Mouse (Mus musculus) embryonic stem cell, embryonic (primary cell): ENCODE results near the gene Lgr6.

Experiments
- CTCF ChIA-PET, 4 experiments: fragments of 300-600 bp in 2 of 4; fragments of 350-600 bp in 2 of 4; sonication (Branson Sonifier 250); formaldehyde crosslinking; loops; one replicate each; lab custom pipeline; 2022; ENCODE audit warnings: inconsistent platforms in 2 of 4; lab: Charles Lee
- POLR2A ChIA-PET, 4 experiments: fragments of 300-600 bp in 2 of 4; fragments of 350-600 bp in 2 of 4; sonication (Branson Sonifier 250); formaldehyde crosslinking; loops; one replicate each; lab custom pipeline; 2022; ENCODE audit warnings: antibody characterized with exemption in 4 of 4, inconsistent platforms in 1 of 4; lab: Charles Lee

Gene Lgr6

GRCm38 (mm10) chr1:135133678-135134435 lies 28.8 kb upstream of the Lgr6 start:
- CTCF ChIA-PET, result interaction anchor here in 3 of 4 experiments (0.5 to 8.4 kb wide), 8 partner anchors 9 to 590 kb away, joined by 3 to 133 read pairs (median 5); partner anchors contain the start of gene Lgr6 (in 1 of the 3)

GRCm38 (mm10) chr1:135132893-135133369 lies 27.9 kb upstream of the Lgr6 start:
- POLR2A ChIA-PET, result interaction anchor here in 2 of 4 experiments (1.0 to 4.2 kb wide), 10 partner anchors 10 to 170 kb away, joined by 3 to 17 read pairs (median 4); partner anchors contain the start of genes Arl8a (in 2 of the 2), Elf3 (in 1 of the 2) and Ube2t (in 1 of the 2)
- CTCF ChIA-PET, result interaction anchor here (0.6 to 8.4 kb wide), 16 partner anchors 15 to 494 kb away, joined by 3 to 133 read pairs (median 4); partner anchors contain the start of genes Lgr6 (in 1 of the 4) and Shisa4 (in 1 of the 4)

More at GRCm38 (mm10) chr1:135133678-135134435, 28.8 kb upstream of the Lgr6 start:
- POLR2A ChIA-PET, result interaction anchor here (0.5 to 4.2 kb wide), 9 partner anchors 13 to 1936 kb away, joined by 3 to 17 read pairs (median 3); partner anchors contain the start of genes Arl8a (in 1 of the 4), Elf3 (in 1 of the 4), Lgr6 (in 1 of the 4) and Ube2t (in 1 of the 4)

GRCm38 (mm10) chr1:135132473-135132872 lies 27.4 kb upstream of the Lgr6 start, which contains the start of gene Ptpn7:
Ptpn7 (plus strand) TSS chr1:135132700.
- ChIA-PET POLR2A (interaction anchor here in 3 of 4 experiments (0.6 to 4.2 kb wide), 14 partner anchors 10 to 961 kb away, joined by 3 to 17 read pairs (median 4); partner anchors contain the start of genes Arl8a (in 2 of the 3) and Elf3 (in 1 of the 3)), CTCF (interaction anchor here in 3 of 4 experiments (0.6 to 8.4 kb wide), 17 partner anchors 10 to 901 kb away, joined by 3 to 133 read pairs (median 4); partner anchors contain the start of genes Lgr6 (in 1 of the 3) and Shisa4 (in 1 of the 3))

GRCm38 (mm10) chr1:135131560-135131959 lies 26.5 kb upstream of the Lgr6 start:
- POLR2A ChIA-PET, result interaction anchor here (0.6 to 4.2 kb wide), 12 partner anchors 8 to 961 kb away, joined by 3 to 21 read pairs (median 4); partner anchors contain the start of gene Arl8a (in 2 of the 4)
- CTCF ChIA-PET, result interaction anchor here in 3 of 4 experiments (0.6 to 8.4 kb wide), 13 partner anchors 9 to 902 kb away, joined by 3 to 133 read pairs (median 3); partner anchors contain the start of gene Lgr6 (in 1 of the 3)

- ChIA-PET CTCF (interaction anchor here (0.6 to 8.4 kb wide), 10 partner anchors 9 to 660 kb away, joined by 3 to 133 read pairs (median 4); partner anchors contain the start of genes Arl8a (in 1 of the 4) and Lgr6 (in 1 of the 4)), POLR2A (interaction anchor here (0.7 to 4.2 kb wide), 13 partner anchors 9 to 804 kb away, joined by 3 to 21 read pairs (median 5); partner anchors contain the start of gene Arl8a (in 2 of the 4))
These were observed 26.0 kb upstream of the Lgr6 start for GRCm38 (mm10) chr1:135131034-135131433.

- POLR2A ChIA-PET, result interaction anchor here (0.6 to 4.2 kb wide), 27 partner anchors 9 to 803 kb away, joined by 3 to 21 read pairs (median 4); partner anchors contain the start of genes Arl8a (in 2 of the 4), Ube2t (in 2 of the 4), Elf3 (in 1 of the 4) and Lgr6 (in 1 of the 4)
- CTCF ChIA-PET, result interaction anchor here (0.5 to 8.4 kb wide), 27 partner anchors 9 to 660 kb away, joined by 3 to 133 read pairs (median 3); partner anchors contain the start of genes Arl8a (in 1 of the 4), Elf3 (in 1 of the 4) and Lgr6 (in 1 of the 4)
These were observed 25.4 kb upstream of the Lgr6 start for GRCm38 (mm10) chr1:135130376-135131018.

- CTCF ChIA-PET, result interaction anchor here in 3 of 4 experiments (0.6 to 8.4 kb wide), 21 partner anchors 9 to 678 kb away, joined by 3 to 133 read pairs (median 5); partner anchors contain the start of genes Arl8a (in 1 of the 3), Elf3 (in 1 of the 3) and Lgr6 (in 1 of the 3)
- POLR2A ChIA-PET, result interaction anchor here in 3 of 4 experiments (0.6 to 4.2 kb wide), 24 partner anchors 10 to 1553 kb away, joined by 3 to 21 read pairs (median 4); partner anchors contain the start of genes Arl8a (in 2 of the 3), Ube2t (in 2 of the 3), Elf3 (in 1 of the 3) and Lgr6 (in 1 of the 3)
These were observed 24.6 kb upstream of the Lgr6 start for GRCm38 (mm10) chr1:135129543-135130183.

GRCm38 (mm10) chr1:135128986-135129385 lies 23.9 kb upstream of the Lgr6 start:
- ChIA-PET POLR2A (interaction anchor here in 3 of 4 experiments (0.6 to 3.0 kb wide), 16 partner anchors 11 to 593 kb away, joined by 3 to 21 read pairs (median 5); partner anchors contain the start of genes Arl8a (in 1 of the 3), Elf3 (in 1 of the 3) and Timm17a (in 1 of the 3)), CTCF (interaction anchor here in 3 of 4 experiments (0.6 to 8.4 kb wide), 12 partner anchors 11 to 677 kb away, joined by 3 to 133 read pairs (median 6); partner anchors contain the start of gene Lgr6 (in 1 of the 3))

- CTCF ChIA-PET, result interaction anchor here (0.5 to 8.4 kb wide), 17 partner anchors 8 to 753 kb away, joined by 3 to 133 read pairs (median 4); partner anchors contain the start of genes Lgr6 (in 2 of the 4) and Arl8a (in 1 of the 4)
- POLR2A ChIA-PET, result interaction anchor here (0.5 to 2.8 kb wide), 16 partner anchors 12 to 374 kb away, joined by 3 to 12 read pairs (median 4); partner anchors contain the start of genes Arl8a (in 1 of the 4) and Lgr6 (in 1 of the 4)
These were observed 22.9 kb upstream of the Lgr6 start for GRCm38 (mm10) chr1:135128011-135128441.

GRCm38 (mm10) chr1:135126443-135127027 lies 21.5 kb upstream of the Lgr6 start:
- POLR2A ChIA-PET, result interaction anchor here in 2 of 4 experiments (0.9 to 2.8 kb wide), 4 partner anchors 13 to 20 kb away, joined by 4 to 7 read pairs (median 6); partner anchors contain the start of gene Arl8a (in 1 of the 2)
- CTCF ChIA-PET, result interaction anchor here (0.6 to 8.4 kb wide), 6 partner anchors 14 to 428 kb away, joined by 3 to 133 read pairs (median 4); partner anchors contain the start of gene Lgr6 (in 1 of the 4)

GRCm38 (mm10) chr1:135125990-135126389 lies 20.9 kb upstream of the Lgr6 start:
- ChIA-PET CTCF (interaction anchor here (0.6 to 2.5 kb wide), 4 partner anchors 13 to 429 kb away, joined by 3 to 8 read pairs (median 4); no protein-coding TSS in a partner anchor), POLR2A (interaction anchor here in 2 of 4 experiments (0.5 to 2.8 kb wide), 2 partner anchors 17 to 158 kb away, joined by 5 to 7 read pairs; no protein-coding TSS in a partner anchor)

GRCm38 (mm10) chr1:135124573-135125363 lies 19.7 kb upstream of the Lgr6 start:
- POLR2A ChIA-PET, result no interaction called here

GRCm38 (mm10) chr1:135112661-135113060 lies 7.6 kb upstream of the Lgr6 start:
- ChIA-PET CTCF (interaction anchor here (0.5 to 9.9 kb wide), 27 partner anchors 8 to 952 kb away, joined by 3 to 133 read pairs (median 3); partner anchors contain the start of genes Ptpn7 (in 2 of the 4) and Ube2t (in 1 of the 4)), POLR2A (interaction anchor here in 2 of 4 experiments (0.5 to 0.8 kb wide), 3 partner anchors 8 to 252 kb away, joined by 3 to 4 read pairs (median 4); no protein-coding TSS in a partner anchor)

More at GRCm38 (mm10) chr1:135124573-135125363, 19.7 kb upstream of the Lgr6 start:
- CTCF ChIA-PET, result interaction anchor here in 2 of 4 experiments (0.6 to 0.8 kb wide), 2 partner anchors 12 to 96 kb away, joined by 3 to 4 read pairs; no protein-coding TSS in a partner anchor

GRCm38 (mm10) chr1:135111271-135111670 lies 6.2 kb upstream of the Lgr6 start:
- ChIA-PET POLR2A (interaction anchor here in 3 of 4 experiments (0.6 to 2.3 kb wide), 13 partner anchors 10 to 602 kb away, joined by 3 to 11 read pairs (median 4); partner anchors contain the start of genes Ube2t (in 2 of the 3), Elf3 (in 1 of the 3) and Ptpn7 (in 1 of the 3)), CTCF (interaction anchor here (0.5 to 9.9 kb wide), 25 partner anchors 10 to 991 kb away, joined by 3 to 133 read pairs (median 6); partner anchors contain the start of genes Ptpn7 (in 2 of the 4), Arl8a (in 1 of the 4) and Ppp1r12b (in 1 of the 4))
